Mouse (Mus musculus): ENCODE data around the gene 1110004F10Rik.

The 1110004F10Rik gene

DNA sequence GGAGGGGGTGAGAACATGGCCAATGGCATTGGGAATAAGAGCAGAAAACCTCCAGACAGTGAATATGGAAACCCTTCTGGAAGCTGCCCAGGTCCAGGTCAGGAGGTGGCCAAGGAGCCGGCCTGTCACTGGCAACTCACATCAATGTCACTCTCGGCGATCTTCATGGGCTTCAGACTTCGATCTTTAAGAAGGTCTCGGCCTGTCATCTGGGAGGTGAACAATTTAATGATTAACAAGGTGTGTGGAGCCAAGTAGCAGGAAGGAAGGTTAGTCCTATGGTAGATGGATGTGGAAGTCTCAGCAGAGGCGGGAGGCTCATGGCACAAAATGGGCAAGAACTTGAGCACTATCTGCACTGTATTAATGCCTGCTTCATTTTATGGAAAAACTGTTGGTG, 105.8 kb downstream of the 1110004F10Rik start:
- no peak for DNase-seq (ENCODE audit: low spot score)

DNA sequence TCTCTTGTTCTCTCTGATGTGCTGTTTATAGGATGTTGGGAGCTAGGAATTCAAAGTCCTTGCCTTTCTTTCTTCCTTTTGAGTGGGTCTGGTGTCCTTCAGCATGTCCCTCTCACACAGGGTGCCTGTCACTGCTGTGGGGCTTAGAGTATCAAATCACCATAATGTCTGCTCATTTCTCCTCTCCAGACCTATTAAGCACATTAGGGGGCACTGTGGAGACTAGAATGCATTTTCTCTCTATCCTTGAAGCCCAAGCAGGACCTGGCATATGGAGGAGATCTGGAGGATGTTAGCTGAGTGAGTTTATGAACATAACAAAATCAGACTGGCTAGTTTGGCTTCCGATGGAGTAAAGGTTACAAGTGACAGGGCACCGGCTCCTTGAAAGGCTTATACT, 107.9 kb downstream of the 1110004F10Rik start:
- no peak for DNase-seq (ENCODE audit: low spot score)

DNA sequence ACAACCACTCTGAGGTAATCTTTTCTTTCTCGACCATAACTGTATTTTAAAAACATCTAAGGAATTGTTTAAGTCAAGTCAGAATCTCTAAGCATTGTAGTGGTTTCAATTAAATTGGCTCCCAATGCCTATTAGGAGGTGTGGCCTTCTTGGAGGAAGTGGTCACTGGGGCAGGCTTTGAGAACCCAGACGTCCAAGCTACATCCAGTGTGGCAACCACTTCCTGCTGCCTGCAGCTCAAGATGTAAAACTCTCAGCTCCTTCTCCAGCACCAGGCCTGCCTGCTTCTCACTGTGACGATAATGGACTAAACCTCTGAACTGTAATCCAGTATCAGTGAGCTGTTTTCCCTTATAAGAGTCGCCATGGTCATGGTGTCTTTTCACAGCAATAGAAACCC, 110.4 kb downstream of the 1110004F10Rik start:
- no peak for DNase-seq (ENCODE audit: low spot score)

DNA sequence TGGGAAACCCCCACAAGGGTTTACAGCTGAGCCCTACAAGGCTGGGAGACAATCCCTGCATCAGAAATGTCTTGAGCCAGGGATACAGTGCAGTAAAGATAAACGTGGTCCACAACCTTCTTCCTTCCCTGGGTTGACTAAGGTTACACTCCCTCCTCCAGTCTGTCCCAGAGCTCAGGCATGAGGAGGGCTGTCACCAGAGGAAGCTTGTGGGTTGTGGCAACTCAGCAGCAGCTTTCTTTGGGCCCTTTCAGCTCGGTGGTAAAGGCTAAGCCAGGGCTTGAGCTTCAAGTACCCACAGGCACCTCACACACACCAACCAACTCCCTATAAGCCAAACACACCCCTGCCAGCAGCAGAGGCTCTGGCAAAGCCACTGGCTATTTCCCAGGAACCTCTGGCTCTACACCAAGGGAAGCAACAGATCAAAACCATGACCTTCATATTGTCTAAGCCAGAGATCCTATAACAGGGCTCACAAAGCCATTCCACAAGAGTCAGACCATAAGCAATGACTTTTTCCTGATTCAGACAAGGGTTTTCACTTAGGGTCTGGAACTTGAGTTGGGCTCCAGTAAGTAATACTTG, 114.7 kb downstream of the 1110004F10Rik start:
- no peak for DNase-seq (ENCODE audit: low spot score)
